Comparison of ENCODE assay signal across 8 mouse cellular contexts in genomic region chr1:172148955-172149815, GRCm38 (mm10). TPM values are rescaled to one million over a fixed set of nuclear protein-coding genes. Genes with fewer than 3 reads are reported as not detected.
DNase-seq lines count a peak whose midpoint lies in the region; ATAC-seq and TF ChIP-seq lines count a peak whose summit lies in the region.

No protein-coding gene starts in this region.

- 12% methylated on average over 19 of the region's 19 CpGs for WGBS in forebrain, embryonic 12.5 days
- WGBS in liver, embryonic 14.5 days (ENCODE audit: insufficient replicate concordance), result 3% methylated on average over 19 of the region's 19 CpGs

- H3K36me3 ChIP-seq in MEL (ENCODE audit: control insufficient read depth in 1 of 2, insufficient read depth in 2 of 2, low read length in 2 of 2), result peaks cover 6 to 12% of the 10 kb centered on the region in 2 experiments
- H3K36me3 ChIP-seq in forebrain, embryonic 12.5 days (replicated peaks), result peaks cover 31% of the 10 kb centered on the region
- H3K36me3 ChIP-seq in liver, embryonic 14.5 days (replicated peaks; ENCODE audit: control insufficient read depth, insufficient read depth, low read depth), result peaks cover 36% of the 10 kb centered on the region

- H3K79me2 ChIP-seq in MEL (ENCODE audit: control insufficient read depth, insufficient read depth, low read length, poor library complexity), result peaks cover 28% of the 10 kb centered on the region

- H3K4me1 ChIP-seq in MEL (ENCODE audit: control insufficient read depth in 1 of 2, insufficient read depth in 2 of 2, low read length in 2 of 2), result peaks cover 0 to 10% of the 10 kb centered on the region in 2 experiments; a peak in 3 of 4 replicates
- peaks cover 28% of the 10 kb centered on the region for H3K4me1 ChIP-seq in forebrain, embryonic 12.5 days
- peaks cover 7 to 22% of the 10 kb centered on the region in 2 experiments; a peak in 3 of 4 replicates for H3K4me1 ChIP-seq in liver, embryonic 14.5 days (replicated peaks; ENCODE audit: control insufficient read depth in 2 of 2, insufficient read depth in 2 of 2, low read length in 1 of 2)

- no peak for ATAC-seq in forebrain, embryonic 12.5 days (ENCODE audit: low FRiP score)
- ATAC-seq in liver, embryonic 14.5 days (ENCODE audit: insufficient read depth), result peak; percentile 11; the same call in 1 of the 2 replicates

- DNase-seq in kidney, adult 18-20 months, result peak; percentile 19
- no peak for DNase-seq in kidney, postnatal 25 days
- peak; percentile 72 for DNase-seq in MEL (ENCODE audit: low read depth, low spot score)
- peak; percentile 62 to 75 (median 64) for DNase-seq in liver, embryonic 14.5 days (ENCODE audit: low read depth in 3 of 3, low spot score in 3 of 3)
- peak; percentile 37 for DNase-seq in thymus, postnatal 25 days
- no peak for DNase-seq in urinary bladder, postnatal 4 days (ENCODE audit: low spot score in 2 of 2)
- no peak for DNase-seq in frontal cortex, postnatal 10 days (ENCODE audit: low spot score in 2 of 2)

- no peak for TF ChIP-seq CTCF in MEL (IDR thresholded peaks at IDR 0.05 in 2 of 3, conservative IDR thresholded peaks at IDR 0.05 in 1 of 3; ENCODE audit: control insufficient read depth in 1 of 3, insufficient read depth in 1 of 3, low read depth in 2 of 3, low read length in 3 of 3, poor library complexity in 1 of 3, severe bottlenecking in 1 of 3)
- TF ChIP-seq CTCF in liver, embryonic 14.5 days (IDR thresholded peaks at IDR 0.05; ENCODE audit: low read depth), result no peak

- TF ChIP-seq POLR2A in MEL (IDR thresholded peaks at IDR 0.05; ENCODE audit: control insufficient read depth in 1 of 2, insufficient read depth in 1 of 2, low read depth in 1 of 2, low read length in 2 of 2, poor library complexity in 1 of 2), result no peak; a peak in 1 of 4 replicates

- H3K9ac ChIP-seq in MEL (ENCODE audit: control insufficient read depth, low read depth, low read length, poor library complexity, severe bottlenecking), result peak overlapping the region; percentile 99
- H3K9ac ChIP-seq in forebrain, embryonic 12.5 days, result peak overlapping the region; percentile 98
- H3K9ac ChIP-seq in liver, embryonic 14.5 days (replicated peaks), result peak overlapping the region; percentile 100

- H3K27ac ChIP-seq in MEL (ENCODE audit: control insufficient read depth, low read depth, low read length), result peak overlapping the region; percentile 89
- peak overlapping the region; percentile 95 for H3K27ac ChIP-seq in forebrain, embryonic 12.5 days
- H3K27ac ChIP-seq in liver, embryonic 14.5 days, result peak overlapping the region; percentile 88

- peak overlapping the region; percentile 73 to 99 for H3K4me3 ChIP-seq in MEL (ENCODE audit: control insufficient read depth in 1 of 2, insufficient read depth in 1 of 2, low read depth in 2 of 2, low read length in 2 of 2)
- H3K4me3 ChIP-seq in forebrain, embryonic 12.5 days (replicated peaks), result peak overlapping the region; percentile 74
- peak overlapping the region; percentile 80 to 100 for H3K4me3 ChIP-seq in liver, embryonic 14.5 days (ENCODE audit: insufficient read depth in 1 of 2, low read depth in 2 of 2, low read length in 2 of 2)

- peak in 1 of 2 experiments; percentile 4; a peak in 1 of 4 replicates for TF ChIP-seq EP300 in MEL (IDR thresholded peaks at IDR 0.05; ENCODE audit: low read depth in 1 of 2, low read length in 2 of 2)
- 0 out of 2 replicates have a peak, but pooled peaks have one; percentile 25 for TF ChIP-seq EP300 in liver, embryonic 14.5 days (IDR thresholded peaks at IDR 0.05; ENCODE audit: low read depth)

- no peaks in the 10 kb centered on the region for H3K27me3 ChIP-seq in MEL (ENCODE audit: control insufficient read depth in 1 of 2, insufficient read depth in 2 of 2, low read length in 2 of 2)
- H3K27me3 ChIP-seq in forebrain, embryonic 12.5 days, result no peaks in the 10 kb centered on the region
- no peaks in the 10 kb centered on the region for H3K27me3 ChIP-seq in liver, embryonic 14.5 days (ENCODE audit: control insufficient read depth, insufficient read depth, low read length)

- H3K4me2 ChIP-seq in forebrain, embryonic 12.5 days, result peak overlapping the region; percentile 77
- peak overlapping the region; percentile 82 for H3K4me2 ChIP-seq in liver, embryonic 14.5 days (ENCODE audit: low read depth)

- H3K9me3 ChIP-seq in MEL (replicated peaks; ENCODE audit: insufficient read depth, low read length), result no peaks in the 10 kb centered on the region
- H3K9me3 ChIP-seq in forebrain, embryonic 12.5 days, result no peaks in the 10 kb centered on the region
- no peaks in the 10 kb centered on the region for H3K9me3 ChIP-seq in liver, embryonic 14.5 days (ENCODE audit: control insufficient read depth, low read length)

- TF ChIP-seq RAD21 in MEL (IDR thresholded peaks at IDR 0.05; ENCODE audit: low read depth, low read length), result no peak

TF ChIP-seq in MEL, 35 proteins besides CTCF, POLR2A, EP300 and RAD21 (continues in another document):
- TF ChIP-seq MYC (IDR thresholded peaks at IDR 0.05; ENCODE audit: low read depth, low read length) (no peak; the same call in 1 of the 2 replicates), TCF12 (IDR thresholded peaks at IDR 0.05; ENCODE audit: low read depth, low read length) (no peak), GABPA (IDR thresholded peaks at IDR 0.05; ENCODE audit: low read depth, low read length) (no peak), JUND (IDR thresholded peaks at IDR 0.05; ENCODE audit: low read depth, low read length) (no peak), BHLHE40 (IDR thresholded peaks at IDR 0.05; ENCODE audit: borderline replicate concordance, low read depth, low read length) (no peak), CHD1 (IDR thresholded peaks at IDR 0.05; ENCODE audit: low read depth, low read length) (peak; percentile 94), ZMIZ1 (IDR thresholded peaks at IDR 0.05; ENCODE audit: low read depth, low read length) (0 out of 2 replicates have a peak, but pooled peaks have one; percentile 3), NRF1 (IDR thresholded peaks at IDR 0.05; ENCODE audit: insufficient read depth, low read depth, low read length, poor library complexity, severe bottlenecking) (0 out of 2 replicates have a peak, but pooled peaks have one; percentile 16), POLR2AphosphoS2 (IDR thresholded peaks at IDR 0.05; ENCODE audit: low read length) (no peak), TAL1 (IDR thresholded peaks at IDR 0.05; ENCODE audit: low read length) (peak; percentile 41), USF1 (IDR thresholded peaks at IDR 0.05; ENCODE audit: low read depth, low read length) (no peak), ELF1 (IDR thresholded peaks at IDR 0.05; ENCODE audit: low read depth, low read length) (no peak), HCFC1 (IDR thresholded peaks at IDR 0.05; ENCODE audit: low read depth, low read length) (peak; percentile 28; the same call in 1 of the 2 replicates), MYB (IDR thresholded peaks at IDR 0.05; ENCODE audit: low read depth, low read length) (no peak), KAT2A (conservative IDR thresholded peaks at IDR 0.05; ENCODE audit: low read depth, low read length) (no peak), ZC3H11A (IDR thresholded peaks at IDR 0.05; ENCODE audit: low read depth, low read length) (no peak), NELFE (IDR thresholded peaks at IDR 0.05; ENCODE audit: low read depth, low read length) (no peak), MEF2A (IDR thresholded peaks at IDR 0.05; ENCODE audit: extremely low read depth, insufficient replicate concordance, low read depth, low read length, poor library complexity, severe bottlenecking) (no peak), GATA1 (IDR thresholded peaks at IDR 0.05; ENCODE audit: low read depth, low read length) (peak; percentile 52; the same call in 1 of the 2 replicates), ZKSCAN1 (IDR thresholded peaks at IDR 0.05; ENCODE audit: low read depth, low read length) (no peak), MAX (IDR thresholded peaks at IDR 0.05; ENCODE audit: low read length) (peak; percentile 47), UBTF (IDR thresholded peaks at IDR 0.05; ENCODE audit: borderline replicate concordance, insufficient read depth, low read depth, low read length) (no peak), ETS1 (IDR thresholded peaks at IDR 0.05; ENCODE audit: low read depth, low read length) (no peak), RCOR1 (IDR thresholded peaks at IDR 0.05; ENCODE audit: low read depth, low read length) (no peak), POLR2AphosphoS5 (IDR thresholded peaks at IDR 0.05; ENCODE audit: borderline replicate concordance, low read depth, low read length) (no peak), CHD2 (IDR thresholded peaks at IDR 0.05; ENCODE audit: low read length) (no peak), TBP (IDR thresholded peaks at IDR 0.05; ENCODE audit: low read depth, low read length) (0 out of 2 replicates have a peak, but pooled peaks have one; percentile 27), MAZ (IDR thresholded peaks at IDR 0.05; ENCODE audit: low read depth, low read length) (no peak), MAFK (IDR thresholded peaks at IDR 0.05; ENCODE audit: borderline replicate concordance, low read depth, low read length) (no peak)

RNA-seq across cellular contexts. Expression of gene Dcaf8, which starts 1.3 kb away (rescaled TPM):
- 31.7 and 32.1 TPM in 2 replicates for total RNA-seq in MEL (2012; rRNA removed)
- 10 to 100 TPM; 45.8 to 49.0 TPM for polyA plus RNA-seq in MEL (2012; ENCODE audit: insufficient read depth in 1 of 2, insufficient read length in 2 of 2, low read depth in 1 of 2, low replicate concordance in 2 of 2, missing spikeins in 1 of 2)
- 139 and 143 TPM in 2 replicates for polyA plus RNA-seq in forebrain, embryonic 12.5 days (2016; fragmentation: Nextera tagmentation; extraction: Ambion mirVana)
- 25.4 and 34.6 TPM in 2 replicates for polyA plus RNA-seq in liver, embryonic 14.5 days (2012; rRNA removed)
- polyA plus RNA-seq in liver, embryonic 14.5 days (2014; fragmentation: Nextera tagmentation; extraction: Ambion mirVana), result 36.2 and 40.1 TPM in 2 replicates

RNA-seq across cellular contexts. Expression of gene Pex19, which starts 22.6 kb away (rescaled TPM):
- 26.3 and 27.7 TPM in 2 replicates for total RNA-seq in MEL (2012; rRNA removed)
- polyA plus RNA-seq in MEL (2012; ENCODE audit: insufficient read depth in 1 of 2, insufficient read length in 2 of 2, low read depth in 1 of 2, low replicate concordance in 2 of 2, missing spikeins in 1 of 2), result 10 to 100 TPM in 1 of 2 experiments, not detected in 1; 53.6 TPM
- 157 and 162 TPM in 2 replicates for polyA plus RNA-seq in forebrain, embryonic 12.5 days (2016; fragmentation: Nextera tagmentation; extraction: Ambion mirVana)
- 19.8 and 20.1 TPM in 2 replicates for polyA plus RNA-seq in liver, embryonic 14.5 days (2012; rRNA removed)
- 30.1 and 32.9 TPM in 2 replicates for polyA plus RNA-seq in liver, embryonic 14.5 days (2014; fragmentation: Nextera tagmentation; extraction: Ambion mirVana)

RNA-seq across cellular contexts. Expression of gene Pea15a, which starts 57.4 kb away (rescaled TPM):
- 2.4 and 3.0 TPM in 2 replicates for total RNA-seq in MEL (2012; rRNA removed)
- polyA plus RNA-seq in MEL (2012; ENCODE audit: insufficient read depth in 1 of 2, insufficient read length in 2 of 2, low read depth in 1 of 2, low replicate concordance in 2 of 2, missing spikeins in 1 of 2), result 1 to 10 TPM in 1 of 2 experiments, not detected in 1; 7.5 TPM
- 405 and 443 TPM in 2 replicates for polyA plus RNA-seq in forebrain, embryonic 12.5 days (2016; fragmentation: Nextera tagmentation; extraction: Ambion mirVana)
- 10.4 and 11.1 TPM in 2 replicates for polyA plus RNA-seq in liver, embryonic 14.5 days (2012; rRNA removed)
- polyA plus RNA-seq in liver, embryonic 14.5 days (2014; fragmentation: Nextera tagmentation; extraction: Ambion mirVana), result 14.4 and 16.5 TPM in 2 replicates

Comparison
In these comparisons a context has a peak if more than half of its experiments do, and no peak if none do; other contexts are left out.
1. DNase-seq: peak in kidney, adult 18-20 months (single experiment), MEL (single experiment), liver, embryonic 14.5 days (3 of 3) and thymus, postnatal 25 days (single experiment); none in kidney, postnatal 25 days (0 of 2), urinary bladder, postnatal 4 days (0 of 2) and frontal cortex, postnatal 10 days (0 of 2).
2. Peak in every context shown above with its lines, with median percentiles within 50 percentile points of each other: H3K27ac ChIP-seq, H3K4me3 ChIP-seq and H3K9ac ChIP-seq.